Comparison of ENCODE assay signal across 23 mouse cellular contexts in the genomic region with DNA sequence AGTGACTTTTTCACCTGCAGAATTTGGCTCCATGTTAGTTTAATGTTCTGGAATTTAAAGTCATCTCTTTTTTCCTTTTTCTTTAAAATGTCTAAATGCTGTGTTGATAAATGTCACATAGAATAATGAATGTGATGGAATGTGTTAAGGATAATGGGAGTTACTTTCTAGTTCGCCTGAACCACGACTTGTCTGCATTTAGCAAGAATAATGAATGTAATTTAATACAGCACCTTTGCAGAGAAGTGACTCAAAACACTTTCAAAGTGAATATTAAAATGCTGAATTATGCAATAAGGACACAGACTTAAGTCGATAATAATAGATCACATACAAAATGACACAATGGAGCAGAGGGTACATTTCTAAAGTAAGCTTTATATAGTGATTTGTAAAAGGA.
"Had no signal": no experiment of that assay in that cellular context is flagged by ENCODE, and none has a peak within 500 bp of the region (broad histone marks: within the 10 kb centered on the region; RNA-seq: fewer than 3 reads in every experiment).

No protein-coding gene starts in this region.

- DNase-seq: gastrocnemius, postnatal 14 days; gastrocnemius, postnatal 36 days; heart, adult 2 months; heart, postnatal 14 days; heart, postnatal 36 days; kidney, adult 11 months; layer of hippocampus, adult 9-11 months; layer of hippocampus, postnatal 36 days; left cerebral cortex, postnatal 4 days had no signal

- H3K36me3 ChIP-seq: heart, embryonic 13.5 days; heart, embryonic 15.5 days; hindbrain, embryonic 13.5 days; hindbrain, embryonic 15.5 days; kidney, embryonic 15.5 days; limb, embryonic 13.5 days; limb, embryonic 15.5 days; liver, embryonic 12.5 days had no signal

- H3K4me2 ChIP-seq: heart, embryonic 11.5 days; heart, embryonic 13.5 days; heart, embryonic 15.5 days; hindbrain, embryonic 13.5 days; hindbrain, embryonic 15.5 days; kidney, embryonic 15.5 days; limb, embryonic 13.5 days; limb, embryonic 15.5 days; liver, embryonic 12.5 days had no signal

- H3K9ac ChIP-seq: heart, embryonic 13.5 days; heart, embryonic 15.5 days; hindbrain, embryonic 13.5 days; hindbrain, embryonic 15.5 days; kidney, embryonic 15.5 days; limb, embryonic 13.5 days; limb, embryonic 15.5 days; liver, embryonic 12.5 days; liver, embryonic 14.5 days had no signal

- ATAC-seq: hindbrain, postnatal 0 days; intestine, embryonic 16.5 days; liver, embryonic 12.5 days had no signal

- H3K27ac ChIP-seq: heart, adult 2 months; heart, embryonic 13.5 days; heart, embryonic 15.5 days; hindbrain, embryonic 13.5 days; hindbrain, embryonic 15.5 days; hindbrain, postnatal 0 days; kidney, embryonic 15.5 days; kidney, postnatal 0 days; left cerebral cortex, adult 2 months; limb, embryonic 13.5 days; limb, embryonic 15.5 days; liver, embryonic 12.5 days; liver, embryonic 14.5 days had no signal

- H3K27me3 ChIP-seq: heart, embryonic 13.5 days; heart, embryonic 15.5 days; hindbrain, embryonic 13.5 days; hindbrain, embryonic 15.5 days; kidney, embryonic 15.5 days; limb, embryonic 13.5 days; limb, embryonic 15.5 days; liver, embryonic 12.5 days had no signal

- H3K9me3 ChIP-seq: heart, embryonic 13.5 days; heart, embryonic 15.5 days; hindbrain, embryonic 13.5 days; hindbrain, embryonic 15.5 days; kidney, embryonic 15.5 days; limb, embryonic 13.5 days; limb, embryonic 15.5 days; liver, embryonic 12.5 days had no signal

- H3K4me1 ChIP-seq: heart, embryonic 13.5 days; heart, embryonic 15.5 days; hindbrain, embryonic 13.5 days; hindbrain, embryonic 15.5 days; kidney, embryonic 15.5 days; limb, embryonic 15.5 days; liver, embryonic 12.5 days had no signal

- H3K4me3 ChIP-seq: heart, adult 2 months; heart, embryonic 13.5 days; heart, embryonic 15.5 days; hindbrain, embryonic 13.5 days; hindbrain, embryonic 15.5 days; kidney, embryonic 15.5 days; left cerebral cortex, adult 2 months; limb, embryonic 13.5 days; limb, embryonic 15.5 days; liver, embryonic 12.5 days had no signal
